Mouse (Mus musculus): ENCODE measurements around the gene Tfb2m.

The Tfb2m gene

GRCm38 (mm10) chr1:179545768-179546550, at the start of gene Tfb2m, which contains the start of gene Cnst:
Gene Tfb2m, minus strand, starts transcription at chr1:179546267.
Gene Cnst, plus strand, starts transcription at chr1:179546370.
- DNase-seq (ENCODE audit: low read depth) = peak; percentile 99

- no peak for DNase-seq (ENCODE audit: low read depth)
Observed at GRCm38 (mm10) chr1:179592972-179593371, 46.9 kb upstream of the Tfb2m start.

- no peak for DNase-seq (ENCODE audit: low read depth)
Observed at GRCm38 (mm10) chr1:179592143-179592542, 46.1 kb upstream of the Tfb2m start.

GRCm38 (mm10) chr1:179591639-179592038, 45.6 kb upstream of the Tfb2m start:
- no peak for DNase-seq (ENCODE audit: low read depth)

GRCm38 (mm10) chr1:179588230-179588629, 42.2 kb upstream of the Tfb2m start:
- DNase-seq (ENCODE audit: low read depth) = no peak

- DNase-seq (ENCODE audit: low read depth) = no peak
Observed at GRCm38 (mm10) chr1:179586430-179587095, 40.5 kb upstream of the Tfb2m start.

- DNase-seq (ENCODE audit: low read depth) = no peak
Observed at GRCm38 (mm10) chr1:179585646-179586045, 39.6 kb upstream of the Tfb2m start.

GRCm38 (mm10) chr1:179584220-179584619, 38.2 kb upstream of the Tfb2m start:
- no peak for DNase-seq (ENCODE audit: low read depth)

GRCm38 (mm10) chr1:179583090-179583489, 37.0 kb upstream of the Tfb2m start:
- no peak for DNase-seq (ENCODE audit: low read depth)

- no peak for DNase-seq (ENCODE audit: low read depth)
Observed at GRCm38 (mm10) chr1:179582021-179582433, 36.0 kb upstream of the Tfb2m start.

GRCm38 (mm10) chr1:179581422-179581821, 35.4 kb upstream of the Tfb2m start:
- DNase-seq (ENCODE audit: low read depth) = no peak

- DNase-seq (ENCODE audit: low read depth) = no peak
Observed at GRCm38 (mm10) chr1:179580200-179580599, 34.1 kb upstream of the Tfb2m start.

GRCm38 (mm10) chr1:179578625-179579024, 32.6 kb upstream of the Tfb2m start:
- no peak for DNase-seq (ENCODE audit: low read depth)

- DNase-seq (ENCODE audit: low read depth) = peak; percentile 72
Observed at GRCm38 (mm10) chr1:179573650-179574206, 27.7 kb upstream of the Tfb2m start.

- DNase-seq (ENCODE audit: low read depth) = no peak
Observed at GRCm38 (mm10) chr1:179571686-179572085, 25.6 kb upstream of the Tfb2m start.

- peak; percentile 68 for DNase-seq (ENCODE audit: low read depth)
Observed at GRCm38 (mm10) chr1:179570482-179570881, 24.4 kb upstream of the Tfb2m start.

GRCm38 (mm10) chr1:179568690-179569398, 22.8 kb upstream of the Tfb2m start:
- DNase-seq (ENCODE audit: low read depth) = no peak

GRCm38 (mm10) chr1:179567558-179567957, 21.5 kb upstream of the Tfb2m start:
- DNase-seq (ENCODE audit: low read depth) = no peak

GRCm38 (mm10) chr1:179563926-179564325, 17.9 kb upstream of the Tfb2m start:
- no peak for DNase-seq (ENCODE audit: low read depth)

GRCm38 (mm10) chr1:179563211-179563610, 17.1 kb upstream of the Tfb2m start:
- no peak for DNase-seq (ENCODE audit: low read depth)

- no peak for DNase-seq (ENCODE audit: low read depth)
Observed at GRCm38 (mm10) chr1:179560845-179561430, 14.9 kb upstream of the Tfb2m start.
